Mouse (Mus musculus) liver, embryonic 14.5 days (tissue): ENCODE data around the gene Abcd4.

Source experiments
- CTCF ChIP-seq: IDR thresholded peaks from 2 replicates; pipeline ENCODE4 v1.5.1; 2016; ENCODE audit warnings: antibody characterized with exemption, low read depth, control low read depth
- EP300 ChIP-seq: IDR thresholded peaks from 2 replicates; pipeline ENCODE4 v1.6.1; 2016; ENCODE audit warnings: antibody characterized with exemption, low read depth

- TF ChIP-seq CTCF (no peak; the same call in 1 of the 2 replicates), EP300 (no peak)
These were observed 39.3 kb downstream of the Abcd4 start for GRCm38 (mm10) chr12:84577768-84578439.
